Mouse (Mus musculus) embryonic facial prominence, embryonic 10.5 days (tissue): ENCODE data around the gene Cideb. TPM values are rescaled to one million over a fixed set of nuclear protein-coding genes. Genes with fewer than 3 reads are reported as not detected.

Source experiments
- DNase-seq: peaks from one replicate; pipeline ENCODE4 v3.0.0-alpha.2; 2017; ENCODE audit warnings: low spot score
- H3K27ac ChIP-seq: fragments of 300-500 bp; sonication (generic); replicated peaks from 2 replicates; pipeline ENCODE4 v1.5.1; 2016; ENCODE audit warnings: mild to moderate bottlenecking
- H3K27me3 ChIP-seq: fragments of 300-500 bp; sonication (generic); replicated peaks from 2 replicates; pipeline ENCODE4 v1.6.1; 2016; ENCODE audit warnings: low read depth, mild to moderate bottlenecking; ENCODE audit not compliant: poor library complexity, severe bottlenecking
- H3K36me3 ChIP-seq: fragments of 300-500 bp; sonication (generic); replicated peaks from 2 replicates; pipeline ENCODE4 v1.6.1; 2016; ENCODE audit warnings: mild to moderate bottlenecking, moderate library complexity
- H3K4me1 ChIP-seq: fragments of 300-500 bp; sonication (generic); 2 replicates; pipeline ENCODE4 v1.6.1; 2016
- H3K4me3 ChIP-seq: fragments of 300-500 bp; sonication (generic); 2 replicates; pipeline ENCODE4 v1.5.1; 2016; ENCODE audit warnings: mild to moderate bottlenecking, moderate library complexity
- H3K9me3 ChIP-seq: fragments of 300-500 bp; sonication (generic); 2 replicates; pipeline ENCODE4 v1.6.1; 2016; ENCODE audit warnings: mild to moderate bottlenecking
- WGBS: fragments of 180-500 bp; shearing (Covaris S2); methylation state at CpG from one replicate; pipeline ENCODE4 v1.1.7; 2016; 5-methylcytosine and 5-hydroxymethylcytosine counted together
- polyA plus RNA-seq: library from polyadenylated mRNA; unstranded; fragments of >200 nt; fragmentation: Nextera tagmentation; extraction: Ambion mirVana; gene quantifications from 2 replicates; pipeline ENCODE4 v1.2.1, GENCODE M21; 2016

Gene Cideb
- polyA plus RNA-seq, 1 experiment from 2014 or later, result not detected

- H3K36me3 ChIP-seq, result peaks cover 41% of the 10 kb centered on the region
- no peaks in the 10 kb centered on the region for H3K9me3 ChIP-seq
- no peak overlapping the region for H3K4me3 ChIP-seq
- DNase-seq, result no peak
- peaks cover 30% of the 10 kb centered on the region for H3K27me3 ChIP-seq
- H3K4me1 ChIP-seq, result peaks cover 34% of the 10 kb centered on the region
- WGBS, result 92% methylated on average over 6 of the region's 6 CpGs
- H3K27ac ChIP-seq, result no peak overlapping the region
These were observed 42.0 kb downstream of the Cideb start for GRCm38 (mm10) chr14:55716271-55716670.

- Histone ChIP-seq H3K27ac (no peak overlapping the region), H3K4me3 (no peak overlapping the region), H3K4me1 (peaks cover 32% of the 10 kb centered on the region), H3K9me3 (no peaks in the 10 kb centered on the region), H3K36me3 (peaks cover 37% of the 10 kb centered on the region), H3K27me3 (peaks cover 30% of the 10 kb centered on the region)
- DNase-seq, result no peak
- WGBS, result 35% methylated on average over 6 of the region's 6 CpGs
These were observed 43.4 kb downstream of the Cideb start for GRCm38 (mm10) chr14:55714893-55715292.

- H3K9me3 ChIP-seq, result no peaks in the 10 kb centered on the region
- peaks cover 32% of the 10 kb centered on the region for H3K4me1 ChIP-seq
- H3K27me3 ChIP-seq, result peaks cover 30% of the 10 kb centered on the region
- H3K4me3 ChIP-seq, result peak within 1 kb of the TSS; percentile 39
- no peak within 1 kb of the TSS for H3K27ac ChIP-seq
- DNase-seq, result no peak
- H3K36me3 ChIP-seq, result peaks cover 26% of the 10 kb centered on the region
- 21% methylated on average over 4 of the region's 4 CpGs for WGBS
These were observed 44.5 kb downstream of the Cideb start, which contains the start of gene Tgm1 for GRCm38 (mm10) chr14:55713729-55714122. Gene Tgm1 (minus strand): TSS chr14:55713926.

GRCm38 (mm10) chr14:55713007-55713728, 45.1 kb downstream of the Cideb start:
- peak overlapping the region; percentile 39 for H3K4me3 ChIP-seq
- peaks cover 20% of the 10 kb centered on the region for H3K36me3 ChIP-seq
- H3K27me3 ChIP-seq, result peaks cover 30% of the 10 kb centered on the region
- H3K9me3 ChIP-seq, result no peaks in the 10 kb centered on the region
- peak; percentile 30 for DNase-seq
- peaks cover 32% of the 10 kb centered on the region for H3K4me1 ChIP-seq
- no peak overlapping the region for H3K27ac ChIP-seq
- WGBS, result 12% methylated on average over 25 of the region's 25 CpGs

- Histone ChIP-seq H3K27ac (no peak overlapping the region), H3K4me3 (no peak overlapping the region), H3K4me1 (peaks cover 24% of the 10 kb centered on the region), H3K9me3 (no peaks in the 10 kb centered on the region), H3K36me3 (peaks cover 7% of the 10 kb centered on the region), H3K27me3 (peaks cover 30% of the 10 kb centered on the region)
- WGBS, result 76% methylated on average over 7 of the region's 7 CpGs
- no peak for DNase-seq
These were observed 46.5 kb downstream of the Cideb start for GRCm38 (mm10) chr14:55711786-55712185.

- 91% methylated on average over 4 of the region's 4 CpGs for WGBS
- Histone ChIP-seq H3K36me3 (no peaks in the 10 kb centered on the region), H3K9me3 (no peaks in the 10 kb centered on the region), H3K27ac (no peak overlapping the region), H3K27me3 (peaks cover 30% of the 10 kb centered on the region), H3K4me3 (no peak overlapping the region), H3K4me1 (peaks cover 18% of the 10 kb centered on the region)
- DNase-seq, result no peak
These were observed 48.7 kb downstream of the Cideb start for GRCm38 (mm10) chr14:55709509-55709908.

- Histone ChIP-seq H3K4me1 (peaks cover 5% of the 10 kb centered on the region; the same call in 1 of the 2 replicates), H3K27me3 (peaks cover 11% of the 10 kb centered on the region), H3K36me3 (no peaks in the 10 kb centered on the region), H3K9me3 (no peaks in the 10 kb centered on the region), H3K27ac (no peak overlapping the region), H3K4me3 (no peak overlapping the region)
- no peak for DNase-seq
- 75% methylated on average over 5 of the region's 5 CpGs for WGBS
These were observed 50.9 kb downstream of the Cideb start for GRCm38 (mm10) chr14:55707397-55707796.

GRCm38 (mm10) chr14:55706051-55706600, 52.1 kb downstream of the Cideb start:
- Histone ChIP-seq H3K36me3 (no peaks in the 10 kb centered on the region), H3K27ac (no peak overlapping the region), H3K4me3 (no peak overlapping the region), H3K4me1 (peaks cover 5% of the 10 kb centered on the region; the same call in 1 of the 2 replicates), H3K9me3 (no peaks in the 10 kb centered on the region), H3K27me3 (no peaks in the 10 kb centered on the region)
- WGBS, result 91% methylated on average over 8 of the region's 8 CpGs
- no peak for DNase-seq

Other genes with a start within 250 kb of the Cideb start
- 0.59 and 0.64 TPM in 2 replicates for gene Cpne6, start 248.0 kb downstream of the Cideb start, polyA plus RNA-seq
- 0.05 TPM in 1 of 2 replicates, not detected in the other for gene Nrl, start 233.5 kb downstream of the Cideb start, polyA plus RNA-seq
- 20.7 and 23.6 TPM in 2 replicates for gene Pck2, start 218.2 kb downstream of the Cideb start, polyA plus RNA-seq
- gene Dcaf11, start 198.5 kb downstream of the Cideb start, polyA plus RNA-seq, result 65.9 and 74.1 TPM in 2 replicates
- not detected in 2 replicates for gene A730061H03Rik, start 198.1 kb downstream of the Cideb start, polyA plus RNA-seq
- 0.62 and 1.1 TPM in 2 replicates for gene Fitm1, start 182.8 kb downstream of the Cideb start, polyA plus RNA-seq
- gene Psme1, start 180.3 kb downstream of the Cideb start, polyA plus RNA-seq, result 105 and 108 TPM in 2 replicates
- gene Emc9, start 173.2 kb downstream of the Cideb start, polyA plus RNA-seq, result 6.0 and 6.6 TPM in 2 replicates
- 173 and 186 TPM in 2 replicates for gene Psme2, start 167.3 kb downstream of the Cideb start, polyA plus RNA-seq
- gene Rnf31, start 166.8 kb downstream of the Cideb start, polyA plus RNA-seq, result 18.6 and 21.4 TPM in 2 replicates
- 7.2 and 8.0 TPM in 2 replicates for gene Irf9, start 154.9 kb downstream of the Cideb start, polyA plus RNA-seq
- 6.5 and 7.1 TPM in 2 replicates for gene Rec8, start 140.4 kb downstream of the Cideb start, polyA plus RNA-seq
- gene Ipo4, start 122.5 kb downstream of the Cideb start, polyA plus RNA-seq, result 118 and 126 TPM in 2 replicates
- 0.89 and 1.4 TPM in 2 replicates for gene Gm49378, start 120.6 kb downstream of the Cideb start, polyA plus RNA-seq
- gene Tm9sf1, start 114.7 kb downstream of the Cideb start, polyA plus RNA-seq, result 78.3 and 79.3 TPM in 2 replicates
- 0.74 and 0.82 TPM in 2 replicates for gene Tssk4, start 108.3 kb downstream of the Cideb start, polyA plus RNA-seq
- 62.1 and 66.3 TPM in 2 replicates for gene Mdp1, start 98.0 kb downstream of the Cideb start, polyA plus RNA-seq
- gene Gmpr2, start 86.5 kb downstream of the Cideb start, polyA plus RNA-seq, result 60.7 and 64.7 TPM in 2 replicates
- gene Nedd8, start 86.3 kb downstream of the Cideb start, polyA plus RNA-seq, result 628 and 638 TPM in 2 replicates
- gene Tinf2, start 76.6 kb downstream of the Cideb start, polyA plus RNA-seq, result 65.8 and 69.2 TPM in 2 replicates
- gene Tgm1, start 44.5 kb downstream of the Cideb start, polyA plus RNA-seq, result 0.70 and 0.90 TPM in 2 replicates
- 29.7 and 35.3 TPM in 2 replicates for gene Rabggta, start 36.2 kb downstream of the Cideb start, polyA plus RNA-seq
- gene Dhrs1, start 12.8 kb downstream of the Cideb start, polyA plus RNA-seq, result 57.4 and 69.6 TPM in 2 replicates
- gene Nop9, start 12.8 kb downstream of the Cideb start, polyA plus RNA-seq, result 59.1 and 64.5 TPM in 2 replicates
- gene Ltb4r2, start 3.0 kb upstream of the Cideb start, polyA plus RNA-seq, result 0.13 and 0.39 TPM in 2 replicates
- 0.10 and 0.35 TPM in 2 replicates for gene Ltb4r1, start 7.5 kb upstream of the Cideb start, polyA plus RNA-seq
- gene Adcy4, start 25.6 kb upstream of the Cideb start, polyA plus RNA-seq, result 10.7 and 11.4 TPM in 2 replicates
- 21.4 and 24.1 TPM in 2 replicates for gene Ripk3, start 30.4 kb upstream of the Cideb start, polyA plus RNA-seq
- 94.5 and 113 TPM in 2 replicates for gene Nfatc4, start 64.7 kb upstream of the Cideb start, polyA plus RNA-seq
- gene Nynrin, start 95.6 kb upstream of the Cideb start, polyA plus RNA-seq, result 36.0 and 38.1 TPM in 2 replicates
- 0.09 and 0.15 TPM in 2 replicates for gene Cbln3, start 125.9 kb upstream of the Cideb start, polyA plus RNA-seq
- 31.0 and 33.0 TPM in 2 replicates for gene Khnyn, start 126.5 kb upstream of the Cideb start, polyA plus RNA-seq
- gene Sdr39u1, start 141.8 kb upstream of the Cideb start, polyA plus RNA-seq, result 45.5 and 57.5 TPM in 2 replicates
- gene Cma1, start 186.2 kb upstream of the Cideb start, polyA plus RNA-seq, result not detected in 2 replicates
- gene Cma2, start 192.5 kb upstream of the Cideb start, polyA plus RNA-seq, result not detected in 2 replicates